Mouse (Mus musculus) C2C12 (cell line): Measurements from ENCODE around the gene Sftpa1. TPM values are rescaled to one million over a fixed set of nuclear protein-coding genes. Genes with fewer than 3 reads are reported as not detected.
A peak's percentile ranks its signal among the peaks of the same experiment; 100 is the strongest.

Source experiments
- H3K27me3 ChIP-seq: one replicate; pipeline ENCODE4 v1.6.1; 2011; ENCODE audit not compliant: control insufficient read depth, insufficient read depth, insufficient read length
- H3K36me3 ChIP-seq: one replicate; pipeline ENCODE4 v1.6.1; 2011; ENCODE audit not compliant: control insufficient read depth, insufficient read depth
- H3K4me3 ChIP-seq: one replicate; pipeline ENCODE4 v1.5.1; 2011; ENCODE audit warnings: mild to moderate bottlenecking, control low read depth; ENCODE audit not compliant: poor library complexity, insufficient read depth, severe bottlenecking
- H3K79me2 ChIP-seq: one replicate; pipeline ENCODE4 v1.6.1; 2011; ENCODE audit not compliant: control insufficient read depth, insufficient read depth
- H3K79me3 ChIP-seq: one replicate; pipeline ENCODE4 v1.6.1; 2011; ENCODE audit warnings: low read depth, control low read depth
- H3ac ChIP-seq: one replicate; pipeline ENCODE3; 2011; ENCODE audit warnings: low read depth; ENCODE audit not compliant: control insufficient read depth, insufficient read length
- CEBPB ChIP-seq: IDR thresholded peaks from one replicate; pipeline ENCODE4 v1.6.1; 2011; ENCODE audit warnings: low read depth, mild to moderate bottlenecking, control low read depth, moderate library complexity
- CTCF ChIP-seq: IDR thresholded peaks from one replicate; pipeline ENCODE4 v1.5.1; 2011; ENCODE audit not compliant: control insufficient read depth, insufficient read depth, insufficient read length
- FOSL1 ChIP-seq: IDR thresholded peaks from one replicate; pipeline ENCODE4 v1.8.0; 2011; ENCODE audit warnings: mild to moderate bottlenecking, low read length; ENCODE audit not compliant: poor library complexity, insufficient read depth, severe bottlenecking
- MAX ChIP-seq: IDR thresholded peaks from one replicate; pipeline ENCODE4 v1.6.1; 2011; ENCODE audit warnings: mild to moderate bottlenecking, control low read depth
- MYOD1 ChIP-seq: IDR thresholded peaks from one replicate; pipeline ENCODE4 v1.6.1; 2011; ENCODE audit warnings: low read depth; ENCODE audit not compliant: control insufficient read depth, insufficient read length
- MYOG ChIP-seq: IDR thresholded peaks from one replicate; pipeline ENCODE4 v1.6.1; 2011; ENCODE audit not compliant: control insufficient read depth, insufficient read length; ENCODE audit errors: extremely low read depth
- USF1 ChIP-seq: IDR thresholded peaks from one replicate; pipeline ENCODE4 v1.6.1; 2011; ENCODE audit warnings: low read depth, mild to moderate bottlenecking, control low read depth, moderate library complexity
- polyA plus RNA-seq: library from polyadenylated mRNA; unstranded; fragments of >200 nt; fragmentation: generic; extraction: Trizol; gene quantifications from one replicate; pipeline ENCODE4 v1.2.1, GENCODE M21; 2012; ENCODE audit warnings: missing spikeins

Gene Sftpa1
- polyA plus RNA-seq, 1 experiment: not detected

DNA sequence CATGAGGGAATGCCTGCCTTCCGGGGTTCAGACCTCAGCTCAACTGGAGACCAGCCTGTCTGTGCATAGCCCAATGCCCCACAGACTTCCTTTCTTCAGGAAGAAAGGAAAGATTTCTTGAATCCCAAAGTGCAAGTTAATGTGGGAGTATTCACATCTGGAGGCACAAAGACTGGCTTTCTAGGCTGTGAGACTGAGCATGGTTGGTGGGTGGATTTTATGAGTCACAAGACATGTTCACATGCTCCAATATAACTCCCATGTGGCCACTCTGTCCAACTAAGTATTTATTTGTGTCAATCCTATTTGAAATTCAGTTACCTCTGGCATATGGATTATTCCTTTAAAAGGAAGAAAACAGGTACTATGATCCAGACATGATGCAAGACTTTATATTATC lies 32.9 kb upstream of the Sftpa1 start:
- Histone ChIP-seq H3K4me3 (no peak overlapping the region), H3K27me3 (no peaks in the 10 kb centered on the region)

DNA sequence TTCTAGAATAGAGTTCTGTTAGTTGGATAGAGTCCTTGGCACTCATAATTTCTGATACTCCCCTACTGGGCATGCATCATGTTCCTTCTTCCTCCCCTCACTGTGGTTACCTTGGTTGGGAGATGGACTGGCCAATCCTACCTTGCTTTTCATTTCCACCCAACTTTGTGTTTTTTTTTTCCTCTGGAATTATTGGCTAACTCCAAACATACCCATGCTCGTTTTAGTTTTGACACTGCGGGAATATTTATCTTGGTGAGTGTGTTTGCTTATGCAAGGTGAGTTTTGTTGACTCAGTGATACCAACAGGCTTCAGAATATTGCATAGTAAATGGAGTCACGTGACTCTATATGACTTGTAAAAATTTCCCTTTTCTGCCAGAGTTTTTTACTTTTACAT lies 30.9 kb upstream of the Sftpa1 start:
- H3K27me3 ChIP-seq: no peaks in the 10 kb centered on the region
- no peaks in the 10 kb centered on the region for H3K36me3 ChIP-seq
- H3ac ChIP-seq: no peak overlapping the region
- no peaks in the 10 kb centered on the region for H3K79me2 ChIP-seq
- H3K4me3 ChIP-seq: no peak overlapping the region
- TF ChIP-seq CEBPB (no peak), CTCF (no peak), FOSL1 (no peak), MYOD1 (no peak), USF1 (peak; percentile 30), MAX (no peak), MYOG (no peak)
- no peaks in the 10 kb centered on the region for H3K79me3 ChIP-seq

More for the DNA sequence above, 32.9 kb upstream of the Sftpa1 start:
- H3K36me3 ChIP-seq: no peaks in the 10 kb centered on the region
- no peak for TF ChIP-seq FOSL1
- H3K79me2 ChIP-seq: no peaks in the 10 kb centered on the region
- no peaks in the 10 kb centered on the region for H3K79me3 ChIP-seq
- no peak overlapping the region for H3ac ChIP-seq

DNA sequence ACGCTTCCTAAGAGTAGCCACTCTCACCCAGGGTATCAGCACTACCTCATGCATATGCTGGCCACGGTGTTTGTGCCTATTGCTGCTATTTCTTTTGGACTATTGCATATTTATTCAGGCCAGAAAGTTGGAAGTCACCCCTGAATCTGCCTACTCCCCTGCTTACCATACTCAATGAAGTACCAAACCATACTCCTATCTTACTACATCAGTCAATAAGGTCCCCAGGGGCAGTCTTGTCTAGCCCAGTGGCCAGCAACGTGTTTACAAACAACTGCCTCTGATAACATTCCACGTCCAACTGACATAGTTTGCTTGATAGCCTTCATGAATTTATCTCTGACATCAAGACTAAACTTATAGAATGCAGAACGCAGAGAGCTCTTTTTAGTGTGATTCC lies 30.3 kb upstream of the Sftpa1 start:
- no peak for TF ChIP-seq MAX
- TF ChIP-seq FOSL1: no peak
- no peak for TF ChIP-seq MYOD1
- no peak for TF ChIP-seq CEBPB
- TF ChIP-seq CTCF: no peak
- TF ChIP-seq USF1: no peak
- no peak for TF ChIP-seq MYOG
- no peaks in the 10 kb centered on the region for H3K27me3 ChIP-seq
- H3K36me3 ChIP-seq: no peaks in the 10 kb centered on the region
- no peak overlapping the region for H3K4me3 ChIP-seq
- H3K79me3 ChIP-seq: no peaks in the 10 kb centered on the region
- H3K79me2 ChIP-seq: no peaks in the 10 kb centered on the region
- H3ac ChIP-seq: no peak overlapping the region

DNA sequence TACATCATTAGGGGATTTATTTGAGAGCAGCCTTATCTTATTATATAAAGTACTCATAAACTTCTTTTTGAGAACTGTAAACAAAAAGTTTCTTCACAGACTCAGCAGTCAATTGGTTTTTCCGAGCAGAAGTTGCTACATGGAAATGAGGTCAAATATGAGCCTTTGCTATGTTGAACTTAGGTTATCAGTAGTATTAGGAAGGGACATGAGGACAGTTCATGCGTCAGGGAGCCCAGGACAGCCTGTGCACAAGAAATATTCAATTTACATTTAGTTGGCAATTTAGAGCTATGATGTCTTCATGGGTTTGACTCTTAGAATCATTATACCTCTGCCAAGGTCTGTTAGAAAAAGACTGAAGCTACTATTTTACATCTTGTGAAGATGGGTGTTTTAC lies 29.3 kb upstream of the Sftpa1 start:
- Histone ChIP-seq H3K36me3 (no peaks in the 10 kb centered on the region), H3K79me3 (no peaks in the 10 kb centered on the region), H3K27me3 (no peaks in the 10 kb centered on the region), H3ac (no peak overlapping the region), H3K79me2 (no peaks in the 10 kb centered on the region), H3K4me3 (no peak overlapping the region)
- TF ChIP-seq FOSL1 (no peak), CTCF (no peak), MYOD1 (no peak), USF1 (no peak), CEBPB (no peak), MAX (no peak), MYOG (no peak)

DNA sequence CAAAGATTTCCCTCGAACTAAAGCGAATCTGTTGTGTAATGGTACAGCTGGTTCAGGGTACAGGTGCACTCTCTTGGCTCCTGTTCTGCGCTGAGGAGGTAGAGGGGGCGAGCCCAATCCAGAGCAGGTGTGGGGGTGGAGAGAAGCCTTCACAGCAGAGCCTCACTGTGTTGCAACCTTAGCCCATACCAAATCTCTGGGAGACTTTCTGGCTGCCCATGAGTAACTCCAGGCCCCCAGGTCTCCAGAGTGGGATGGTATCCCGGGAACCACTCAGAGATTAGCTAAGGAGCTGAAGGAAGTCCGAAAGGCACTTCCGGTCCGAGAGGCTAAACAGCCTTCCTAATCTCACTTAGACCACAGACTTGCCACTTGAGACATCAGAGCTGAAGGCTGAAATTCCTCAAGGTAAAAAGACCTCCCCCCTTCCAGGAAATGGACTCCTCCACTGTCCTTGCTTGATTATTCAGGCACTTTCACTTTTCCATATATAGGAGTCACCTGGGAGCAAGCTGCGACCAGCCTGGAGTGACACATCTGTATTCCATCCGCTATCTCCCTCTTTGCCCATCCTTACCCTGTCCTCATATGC lies 26.6 kb upstream of the Sftpa1 start, which contains the start of gene Mat1a:
Mat1a (plus strand) TSS at position 183 of the 592 bp plus-strand sequence.
- Histone ChIP-seq H3K4me3 (no peak within 1 kb of the TSS), H3K79me3 (no peaks in the 10 kb centered on the region), H3K79me2 (no peaks in the 10 kb centered on the region), H3K36me3 (no peaks in the 10 kb centered on the region), H3K27me3 (no peaks in the 10 kb centered on the region), H3ac (no peak within 1 kb of the TSS)
- TF ChIP-seq MYOD1: no peak
- TF ChIP-seq MAX: no peak
- TF ChIP-seq CTCF: no peak
- no peak for TF ChIP-seq USF1
- TF ChIP-seq CEBPB: no peak
- TF ChIP-seq FOSL1: no peak
- no peak for TF ChIP-seq MYOG

DNA sequence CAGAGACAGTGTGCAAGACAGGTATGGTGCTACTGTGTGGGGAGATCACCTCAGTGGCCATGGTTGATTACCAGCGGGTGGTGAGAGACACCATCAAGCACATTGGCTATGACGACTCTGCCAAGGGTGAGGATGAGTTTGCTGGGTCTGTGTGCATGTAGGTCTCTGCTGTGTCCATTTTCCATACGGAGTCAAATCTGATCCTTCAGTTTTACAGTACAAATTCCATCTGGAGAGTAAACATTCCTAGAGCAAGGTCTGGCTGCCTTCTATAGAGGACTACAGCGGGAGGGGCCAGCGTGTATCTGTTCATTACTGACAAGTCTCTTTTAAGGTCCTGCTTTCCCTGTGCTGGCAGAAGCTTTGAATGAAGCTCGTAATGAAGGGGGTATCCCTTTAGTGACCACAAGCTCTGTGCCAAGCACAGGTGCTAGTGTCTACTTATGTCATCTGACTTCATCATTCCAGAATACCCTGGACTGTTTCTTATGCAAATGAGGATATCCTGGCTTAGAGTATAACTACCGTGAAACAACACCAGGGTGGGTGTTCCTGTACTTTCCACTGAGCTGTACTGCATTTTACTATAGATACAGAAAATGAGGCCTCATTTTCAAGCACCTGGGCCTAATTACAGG lies 20.4 kb upstream of the Sftpa1 start:
- no peak for TF ChIP-seq CEBPB
- no peak for TF ChIP-seq MAX
- TF ChIP-seq MYOD1: no peak
- TF ChIP-seq FOSL1: no peak
- no peak for TF ChIP-seq USF1
- TF ChIP-seq CTCF: no peak
- TF ChIP-seq MYOG: no peak
- Histone ChIP-seq H3ac (no peak overlapping the region), H3K79me3 (no peaks in the 10 kb centered on the region), H3K4me3 (no peak overlapping the region), H3K79me2 (no peaks in the 10 kb centered on the region), H3K27me3 (no peaks in the 10 kb centered on the region), H3K36me3 (no peaks in the 10 kb centered on the region)
